Mouse (Mus musculus) stomach, postnatal 0 days (tissue): Measurements from ENCODE around the gene Tm4sf1.

ENCODE experiments used
- CTCF ChIP-seq: IDR thresholded peaks from 2 replicates; pipeline ENCODE4 v1.5.1; 2016; ENCODE audit warnings: antibody characterized with exemption, low read depth, mild to moderate bottlenecking, moderate library complexity
- EP300 ChIP-seq: optimal IDR thresholded peaks from 2 replicates; pipeline ENCODE3; 2016; ENCODE audit warnings: antibody characterized with exemption

DNA sequence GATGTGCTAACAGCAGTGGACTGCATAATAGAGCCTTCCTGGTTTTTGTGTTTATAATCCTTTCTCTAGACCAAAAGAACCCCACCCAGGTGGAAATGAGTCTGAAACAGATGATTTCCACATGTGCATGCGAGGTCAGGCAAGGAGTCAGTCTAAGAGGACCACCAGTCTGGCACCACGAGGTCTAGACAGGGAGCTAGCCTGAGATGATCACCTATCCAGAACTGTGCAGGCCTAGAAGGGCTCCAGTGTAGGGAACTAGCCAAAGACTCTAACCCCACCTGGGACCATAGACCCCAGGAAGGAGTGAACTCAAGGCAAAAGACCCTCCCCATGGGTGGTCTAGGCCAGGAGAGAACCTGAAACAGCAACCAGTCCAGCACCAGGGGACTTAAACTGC is 48.7 kb downstream of the Tm4sf1 start:
- TF ChIP-seq CTCF (no peak), EP300 (no peak)
